Mouse (Mus musculus): ENCODE results near the gene Nsun2. TPM values are rescaled to one million over a fixed set of nuclear protein-coding genes. Genes with fewer than 3 reads are reported as not detected.
"Not testable (repeated sequence)": the region's sequence is repeated elsewhere in the genome, so short reads cannot be mapped to it uniquely, and the experiment has no call there.

Gene Nsun2
- polyA plus RNA-seq, 1 experiment from 2014 or later: 115 TPM

GRCm38 (mm10) chr13:69631659-69632058 lies 98.1 kb downstream of the Nsun2 start:
- Histone ChIP-seq H3K4me1 (ENCODE audit: control insufficient read depth, insufficient read depth, low read length) (no peaks in the 10 kb centered on the region), H3K27ac (ENCODE audit: low read length) (no peak overlapping the region), H3K27me3 (replicated peaks; ENCODE audit: control insufficient read depth, insufficient read depth, low read length) (no peaks in the 10 kb centered on the region), H3K9me3 (ENCODE audit: control insufficient read depth, low read length) (no peaks in the 10 kb centered on the region), H3K9ac (ENCODE audit: low read depth, low read length) (no peak overlapping the region), H3K36me3 (ENCODE audit: control insufficient read depth, insufficient read depth, low read length) (peaks cover 45% of the 10 kb centered on the region), H3K4me2 (ENCODE audit: low read depth, low read length) (no peak overlapping the region), H3K4me3 (ENCODE audit: low read length) (no peak overlapping the region)
- WGBS: 86% methylated on average over 4 of the region's 4 CpGs
- no peak for ATAC-seq

GRCm38 (mm10) chr13:69633551-69633950 lies 100.0 kb downstream of the Nsun2 start:
- Histone ChIP-seq H3K4me1 (ENCODE audit: control insufficient read depth, insufficient read depth, low read length) (no peaks in the 10 kb centered on the region), H3K4me3 (ENCODE audit: low read length) (no peak overlapping the region), H3K27me3 (replicated peaks; ENCODE audit: control insufficient read depth, insufficient read depth, low read length) (no peaks in the 10 kb centered on the region), H3K36me3 (ENCODE audit: control insufficient read depth, insufficient read depth, low read length) (peaks cover 42% of the 10 kb centered on the region), H3K27ac (ENCODE audit: low read length) (no peak overlapping the region), H3K9ac (ENCODE audit: low read depth, low read length) (no peak overlapping the region), H3K9me3 (ENCODE audit: control insufficient read depth, low read length) (no peaks in the 10 kb centered on the region), H3K4me2 (ENCODE audit: low read depth, low read length) (no peak overlapping the region)
- ATAC-seq: no peak
- WGBS: 87% methylated on average over 9 of the region's 9 CpGs

- Histone ChIP-seq H3K27me3 (replicated peaks; ENCODE audit: control insufficient read depth, insufficient read depth, low read length) (no peaks in the 10 kb centered on the region), H3K36me3 (ENCODE audit: control insufficient read depth, insufficient read depth, low read length) (peaks cover 38% of the 10 kb centered on the region), H3K27ac (ENCODE audit: low read length) (no peak overlapping the region), H3K9me3 (ENCODE audit: control insufficient read depth, low read length) (no peaks in the 10 kb centered on the region), H3K4me1 (ENCODE audit: control insufficient read depth, insufficient read depth, low read length) (no peaks in the 10 kb centered on the region), H3K9ac (ENCODE audit: low read depth, low read length) (no peak overlapping the region), H3K4me2 (ENCODE audit: low read depth, low read length) (no peak overlapping the region), H3K4me3 (ENCODE audit: low read length) (no peak overlapping the region)
- ATAC-seq: no peak
- 92% methylated on average over 2 of the region's 2 CpGs for WGBS
Observed at GRCm38 (mm10) chr13:69633988-69634387, 100.4 kb downstream of the Nsun2 start.

- peaks cover 26% of the 10 kb centered on the region for H3K36me3 ChIP-seq (ENCODE audit: control insufficient read depth, insufficient read depth, low read length)
- not testable (repeated sequence) for H3K4me2 ChIP-seq (ENCODE audit: low read depth, low read length); ATAC-seq; H3K4me3 ChIP-seq (ENCODE audit: low read length); H3K9ac ChIP-seq (ENCODE audit: low read depth, low read length); H3K27me3 ChIP-seq (replicated peaks; ENCODE audit: control insufficient read depth, insufficient read depth, low read length); H3K27ac ChIP-seq (ENCODE audit: low read length); H3K9me3 ChIP-seq (ENCODE audit: control insufficient read depth, low read length); H3K4me1 ChIP-seq (ENCODE audit: control insufficient read depth, insufficient read depth, low read length)
- WGBS: 96% methylated on average over 7 of the region's 7 CpGs
Observed at GRCm38 (mm10) chr13:69635836-69636235, 102.3 kb downstream of the Nsun2 start.

GRCm38 (mm10) chr13:69636375-69636774 lies 102.8 kb downstream of the Nsun2 start:
- Histone ChIP-seq H3K9ac (ENCODE audit: low read depth, low read length) (no peak overlapping the region), H3K9me3 (ENCODE audit: control insufficient read depth, low read length) (no peaks in the 10 kb centered on the region), H3K4me2 (ENCODE audit: low read depth, low read length) (no peak overlapping the region), H3K27me3 (replicated peaks; ENCODE audit: control insufficient read depth, insufficient read depth, low read length) (no peaks in the 10 kb centered on the region), H3K27ac (ENCODE audit: low read length) (no peak overlapping the region), H3K4me1 (ENCODE audit: control insufficient read depth, insufficient read depth, low read length) (no peaks in the 10 kb centered on the region), H3K4me3 (ENCODE audit: low read length) (no peak overlapping the region), H3K36me3 (ENCODE audit: control insufficient read depth, insufficient read depth, low read length) (peaks cover 24% of the 10 kb centered on the region)
- WGBS: 63% methylated on average over 3 of the region's 3 CpGs
- ATAC-seq: peak; percentile 73

GRCm38 (mm10) chr13:69636816-69637215 lies 103.3 kb downstream of the Nsun2 start:
- H3K9ac ChIP-seq (ENCODE audit: low read depth, low read length): no peak overlapping the region
- no peaks in the 10 kb centered on the region for H3K4me1 ChIP-seq (ENCODE audit: control insufficient read depth, insufficient read depth, low read length)
- H3K36me3 ChIP-seq (ENCODE audit: control insufficient read depth, insufficient read depth, low read length): peaks cover 24% of the 10 kb centered on the region
- WGBS: 75% methylated on average over 6 of the region's 6 CpGs
- no peak overlapping the region for H3K4me3 ChIP-seq (ENCODE audit: low read length)
- no peaks in the 10 kb centered on the region for H3K9me3 ChIP-seq (ENCODE audit: control insufficient read depth, low read length)
- H3K4me2 ChIP-seq (ENCODE audit: low read depth, low read length): no peak overlapping the region
- H3K27ac ChIP-seq (ENCODE audit: low read length): no peak overlapping the region
- ATAC-seq: no peak
- H3K27me3 ChIP-seq (replicated peaks; ENCODE audit: control insufficient read depth, insufficient read depth, low read length): no peaks in the 10 kb centered on the region

GRCm38 (mm10) chr13:69637657-69638056 lies 104.1 kb downstream of the Nsun2 start:
- no peak for ATAC-seq

GRCm38 (mm10) chr13:69638108-69638626 lies 104.6 kb downstream of the Nsun2 start:
- Histone ChIP-seq H3K4me3 (ENCODE audit: low read length) (no peak overlapping the region), H3K9me3 (ENCODE audit: control insufficient read depth, low read length) (no peaks in the 10 kb centered on the region), H3K4me2 (ENCODE audit: low read depth, low read length) (no peak overlapping the region), H3K4me1 (ENCODE audit: control insufficient read depth, insufficient read depth, low read length) (no peaks in the 10 kb centered on the region), H3K27me3 (replicated peaks; ENCODE audit: control insufficient read depth, insufficient read depth, low read length) (no peaks in the 10 kb centered on the region), H3K9ac (ENCODE audit: low read depth, low read length) (no peak overlapping the region), H3K36me3 (ENCODE audit: control insufficient read depth, insufficient read depth, low read length) (peaks cover 21% of the 10 kb centered on the region), H3K27ac (ENCODE audit: low read length) (no peak overlapping the region)
- WGBS: 78% methylated on average over 6 of the region's 6 CpGs
- ATAC-seq: no peak

More at GRCm38 (mm10) chr13:69637657-69638056, 104.1 kb downstream of the Nsun2 start:
- Histone ChIP-seq H3K27me3 (replicated peaks; ENCODE audit: control insufficient read depth, insufficient read depth, low read length) (no peaks in the 10 kb centered on the region), H3K4me1 (ENCODE audit: control insufficient read depth, insufficient read depth, low read length) (no peaks in the 10 kb centered on the region), H3K4me3 (ENCODE audit: low read length) (no peak overlapping the region), H3K27ac (ENCODE audit: low read length) (no peak overlapping the region), H3K9ac (ENCODE audit: low read depth, low read length) (no peak overlapping the region), H3K4me2 (ENCODE audit: low read depth, low read length) (no peak overlapping the region), H3K36me3 (ENCODE audit: control insufficient read depth, insufficient read depth, low read length) (peaks cover 21% of the 10 kb centered on the region), H3K9me3 (ENCODE audit: control insufficient read depth, low read length) (no peaks in the 10 kb centered on the region)
- WGBS: 85% methylated on average over 9 of the region's 9 CpGs

- H3K4me2 ChIP-seq (ENCODE audit: low read depth, low read length): no peak overlapping the region
- H3K9me3 ChIP-seq (ENCODE audit: control insufficient read depth, low read length): no peaks in the 10 kb centered on the region
- no peak for ATAC-seq
- H3K4me1 ChIP-seq (ENCODE audit: control insufficient read depth, insufficient read depth, low read length): no peaks in the 10 kb centered on the region
- H3K27ac ChIP-seq (ENCODE audit: low read length): no peak overlapping the region
- no peak overlapping the region for H3K4me3 ChIP-seq (ENCODE audit: low read length)
- peaks cover 14% of the 10 kb centered on the region for H3K36me3 ChIP-seq (ENCODE audit: control insufficient read depth, insufficient read depth, low read length)
- 90% methylated on average over 5 of the region's 5 CpGs for WGBS
- H3K9ac ChIP-seq (ENCODE audit: low read depth, low read length): no peak overlapping the region
- no peaks in the 10 kb centered on the region for H3K27me3 ChIP-seq (replicated peaks; ENCODE audit: control insufficient read depth, insufficient read depth, low read length)
Observed at GRCm38 (mm10) chr13:69639251-69639650, 105.7 kb downstream of the Nsun2 start.

- WGBS: 91% methylated on average over 4 of the region's 4 CpGs
- Histone ChIP-seq H3K4me3 (ENCODE audit: low read length) (no peak overlapping the region), H3K27me3 (replicated peaks; ENCODE audit: control insufficient read depth, insufficient read depth, low read length) (no peaks in the 10 kb centered on the region), H3K27ac (ENCODE audit: low read length) (no peak overlapping the region), H3K4me2 (ENCODE audit: low read depth, low read length) (no peak overlapping the region), H3K4me1 (ENCODE audit: control insufficient read depth, insufficient read depth, low read length) (no peaks in the 10 kb centered on the region), H3K36me3 (ENCODE audit: control insufficient read depth, insufficient read depth, low read length) (peaks cover 6% of the 10 kb centered on the region; the same call in 1 of the 2 replicates), H3K9ac (ENCODE audit: low read depth, low read length) (no peak overlapping the region), H3K9me3 (ENCODE audit: control insufficient read depth, low read length) (no peaks in the 10 kb centered on the region)
- no peak for ATAC-seq
Observed at GRCm38 (mm10) chr13:69640126-69640525, 106.6 kb downstream of the Nsun2 start.
